ENCODE assay signal across 18 mouse cellular contexts in the genomic region with DNA sequence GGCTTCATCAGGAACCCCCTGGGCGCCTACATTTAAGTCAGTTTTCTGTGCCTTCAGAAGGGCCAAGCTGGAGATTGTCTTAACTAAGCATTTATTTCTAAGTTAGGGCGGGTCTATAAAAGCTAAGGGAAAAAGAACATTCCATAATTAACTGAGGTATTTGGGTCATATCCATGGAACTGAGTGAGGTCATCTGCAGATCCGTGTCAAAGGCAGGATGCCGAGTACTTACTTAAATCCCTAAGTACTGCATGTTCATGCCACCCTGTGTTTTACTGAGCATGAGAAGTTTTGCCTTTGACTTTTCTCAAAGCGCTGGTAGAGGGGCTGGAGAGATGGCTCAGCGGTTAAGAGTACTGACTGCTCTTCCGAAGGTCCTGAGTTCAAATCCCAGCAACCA. TPM values are rescaled to one million over a fixed set of nuclear protein-coding genes. Genes with fewer than 3 reads are reported as not detected.
DNase-seq lines count a peak whose midpoint lies in the region.
"Had no signal": no experiment of that assay in that cellular context is flagged by ENCODE, and none has a peak within 500 bp of the region (broad histone marks: within the 10 kb centered on the region; RNA-seq: fewer than 3 reads in every experiment).

No protein-coding gene starts in this region.

- intact Hi-C loops in heart, postnatal 36 days (cut with DNase I): no loop called here

- DNase-seq in gastrocnemius, adult 18-20 months (ENCODE audit: low spot score): peak; percentile 61
- no peak for DNase-seq in gastrocnemius, postnatal 4 days (ENCODE audit: low spot score in 2 of 2)
- DNase-seq in heart, adult 11 months: peak; percentile 86
- no peak for DNase-seq in heart, postnatal 36 days
- peak; percentile 34 for DNase-seq in lung, postnatal 25 days (ENCODE audit: low spot score)
- DNase-seq in lung, postnatal 4 days: no peak
- peak; percentile 64 for DNase-seq in skeletal muscle tissue, adult 2 months (ENCODE audit: low read depth, low spot score)
- DNase-seq: adrenal gland, adult 8-10 months; adrenal gland, postnatal 14 days; adrenal gland, postnatal 36 days; B cell, adult 2 months; cerebellum, adult 11-12 months; cerebellum, adult 2 months; cerebellum, adult 9-10 months; cerebellum, postnatal 10 days; cerebellum, postnatal 25 days had no signal

RNA-seq across cellular contexts. Expression of gene Rfpl4b, which starts 57.7 kb away (rescaled TPM):
- total RNA-seq in gastrocnemius, adult 18-20 months (2021): not detected
- total RNA-seq in gastrocnemius, postnatal 4 days (2021): not detected
- not detected for total RNA-seq in heart, postnatal 36 days (2021)
- total RNA-seq: adrenal gland, adult 18-20 months; adrenal gland, adult 8-10 months; adrenal gland, postnatal 14 days; adrenal gland, postnatal 36 days; CH12.LX had no signal

Comparison
In these comparisons a context has a peak if more than half of its experiments do, and no peak if none do; other contexts are left out.
1. DNase-seq: peak in gastrocnemius, adult 18-20 months (single experiment), heart, adult 11 months (single experiment), lung, postnatal 25 days (single experiment) and skeletal muscle tissue, adult 2 months (single experiment); none in gastrocnemius, postnatal 4 days (0 of 2), heart, postnatal 36 days (0 of 2) and lung, postnatal 4 days (0 of 2).